Mouse (Mus musculus) v-Abl transformed pro-B cells (cell line): Measurements from ENCODE around the gene Rgs13.
"Not testable (repeated sequence)": the region's sequence is repeated elsewhere in the genome, so short reads cannot be mapped to it uniquely, and the experiment has no call there.

ENCODE experiments used
- in situ Hi-C, 2 experiments: fragments of 400-800 bp; cut with MboI; formaldehyde crosslinking; loops; one replicate each; pipeline ENCODE4 v1.15.1; 2025; ENCODE audit not compliant: unreplicated experiment in 2 of 2

Rgs13 gene

GRCm38 (mm10) chr1:144166897-144167296 lies 10.3 kb downstream of the Rgs13 start:
- in situ Hi-C loops: no loop called here

- in situ Hi-C loops: no loop called here
Observed at GRCm38 (mm10) chr1:144166275-144166674, 10.9 kb downstream of the Rgs13 start.

GRCm38 (mm10) chr1:144152526-144152925 lies 24.6 kb downstream of the Rgs13 start:
- in situ Hi-C loops: no loop called here

- in situ Hi-C loops: no loop called here
Observed at GRCm38 (mm10) chr1:144152184-144152525, 25.0 kb downstream of the Rgs13 start.

GRCm38 (mm10) chr1:144151401-144152183 lies 25.6 kb downstream of the Rgs13 start:
- in situ Hi-C loops: no loop called here

GRCm38 (mm10) chr1:144149997-144150396 lies 27.2 kb downstream of the Rgs13 start:
- in situ Hi-C loops: no loop called here

- in situ Hi-C loops: not testable (repeated sequence)
Observed at GRCm38 (mm10) chr1:144141398-144141797, 35.8 kb downstream of the Rgs13 start.

- in situ Hi-C loops: no loop called here
Observed at GRCm38 (mm10) chr1:144139847-144140246, 37.3 kb downstream of the Rgs13 start.

- in situ Hi-C loops: no loop called here
Observed at GRCm38 (mm10) chr1:144127965-144128364, 49.2 kb downstream of the Rgs13 start.

GRCm38 (mm10) chr1:144120042-144120441 lies 57.1 kb downstream of the Rgs13 start:
- in situ Hi-C loops: no loop called here

GRCm38 (mm10) chr1:144119456-144119855 lies 57.7 kb downstream of the Rgs13 start:
- in situ Hi-C loops: no loop called here

- in situ Hi-C loops: no loop called here
Observed at GRCm38 (mm10) chr1:144115848-144116727, 61.1 kb downstream of the Rgs13 start.

GRCm38 (mm10) chr1:144113438-144114074 lies 63.6 kb downstream of the Rgs13 start:
- in situ Hi-C loops: no loop called here

- in situ Hi-C loops: no loop called here
Observed at GRCm38 (mm10) chr1:144112946-144113345, 64.2 kb downstream of the Rgs13 start.

- in situ Hi-C loops: no loop called here
Observed at GRCm38 (mm10) chr1:144098587-144099258, 78.4 kb downstream of the Rgs13 start.

- in situ Hi-C loops: no loop called here
Observed at GRCm38 (mm10) chr1:144090410-144090809, 86.8 kb downstream of the Rgs13 start.
